Mouse (Mus musculus) left cerebral cortex, postnatal 4 days (tissue): ENCODE measurements at regions not wholly inside any gene's neighbourhood (a gene's known extent, or its start where the extent isn't known, plus 50 kb on each side); places are given as distances from the start of the nearest gene placed in this dataset.

ENCODE experiments used
- DNase-seq: peaks from one replicate; pipeline ENCODE4 v3.0.0-alpha.2; 2022
- intact Hi-C: fragments of 180-260 bp; cut with DNase I; formaldehyde crosslinking; loops from one replicate; pipeline ENCODE4 v1.15.1; 2025

- intact Hi-C loops, result no loop called here
- DNase-seq, result no peak
These were observed 92.4 kb upstream of the Hnrnpk start for GRCm38 (mm10) chr13:58495390-58496073.

GRCm38 (mm10) chr13:58494726-58495125 is 91.6 kb upstream of the Hnrnpk start:
- intact Hi-C loops, result no loop called here
- DNase-seq, result no peak

- intact Hi-C loops, result no loop called here
- DNase-seq, result no peak
These were observed 87.7 kb upstream of the Hnrnpk start for GRCm38 (mm10) chr13:58490829-58491228.

GRCm38 (mm10) chr13:58485011-58485410 is 81.9 kb upstream of the Hnrnpk start:
- no peak for DNase-seq
- intact Hi-C loops, result no loop called here

GRCm38 (mm10) chr13:58482701-58483100 is 79.6 kb upstream of the Hnrnpk start:
- intact Hi-C loops, result no loop called here
- DNase-seq, result no peak

GRCm38 (mm10) chr13:58480928-58481598 is 77.9 kb upstream of the Hnrnpk start:
- DNase-seq, result no peak
- intact Hi-C loops, result no loop called here

GRCm38 (mm10) chr13:58480388-58480927 is 77.3 kb upstream of the Hnrnpk start:
- intact Hi-C loops, result no loop called here
- DNase-seq, result no peak

- DNase-seq, result no peak
- intact Hi-C loops, result no loop called here
These were observed 75.3 kb upstream of the Hnrnpk start for GRCm38 (mm10) chr13:58478438-58478837.

- intact Hi-C loops, result no loop called here
These were observed 74.1 kb upstream of the Hnrnpk start for GRCm38 (mm10) chr13:58477253-58477652.

GRCm38 (mm10) chr13:58476033-58476830 is 73.1 kb upstream of the Hnrnpk start:
- DNase-seq, result no peak
- intact Hi-C loops, result no loop called here

More at GRCm38 (mm10) chr13:58477253-58477652, 74.1 kb upstream of the Hnrnpk start:
- no peak for DNase-seq

- no peak for DNase-seq
- intact Hi-C loops, result no loop called here
These were observed 72.4 kb upstream of the Hnrnpk start for GRCm38 (mm10) chr13:58475495-58475894.

GRCm38 (mm10) chr13:58472455-58472854 is 69.3 kb upstream of the Hnrnpk start:
- DNase-seq, result peak; percentile 55
- intact Hi-C loops, result no loop called here

GRCm38 (mm10) chr13:58471704-58472103 is 68.6 kb upstream of the Hnrnpk start:
- intact Hi-C loops, result no loop called here
- DNase-seq, result peak; percentile 16

- no peak for DNase-seq
- intact Hi-C loops, result no loop called here
These were observed 66.6 kb upstream of the Hnrnpk start for GRCm38 (mm10) chr13:58469731-58470130.

GRCm38 (mm10) chr13:58467097-58467642 is 64.0 kb upstream of the Hnrnpk start:
- intact Hi-C loops, result no loop called here
- DNase-seq, result no peak

- intact Hi-C loops, result no loop called here
- no peak for DNase-seq
These were observed 62.3 kb upstream of the Hnrnpk start for GRCm38 (mm10) chr13:58465206-58466104.
